Mouse (Mus musculus): ENCODE data around the gene Usp10.
A peak's percentile ranks its signal among the peaks of the same experiment; 100 is the strongest.

Gene Usp10

DNA sequence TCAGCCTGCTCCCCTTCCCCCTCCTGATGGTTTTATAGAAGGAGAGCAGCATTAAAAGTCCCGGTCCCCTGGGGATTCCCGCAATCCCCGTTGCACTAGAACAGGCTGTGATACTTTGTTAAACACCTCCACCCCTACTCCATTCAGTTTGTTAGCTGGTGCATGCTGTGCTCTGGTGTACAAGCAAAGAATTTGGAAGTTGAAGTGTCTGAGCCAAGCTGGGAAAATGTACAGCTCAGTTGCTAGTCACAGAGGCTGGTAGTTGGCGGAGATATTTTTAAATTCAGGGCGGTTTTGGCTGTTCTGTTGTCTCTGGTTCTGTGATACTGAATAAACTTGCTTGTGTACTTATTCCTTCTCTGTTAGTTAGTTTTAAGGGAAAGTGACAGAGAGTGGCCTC, 42.6 kb downstream of the Usp10 start:
- no peak for ATAC-seq (ENCODE audit: insufficient number of reproducible peaks, low FRiP score, low TSS enrichment)

GRCm38 (mm10) chr8:119955333-119955732, 45.2 kb downstream of the Usp10 start:
- ATAC-seq (ENCODE audit: insufficient number of reproducible peaks, low FRiP score, low TSS enrichment), result no peak

- ATAC-seq (ENCODE audit: insufficient number of reproducible peaks, low FRiP score, low TSS enrichment), result no peak
Observed at GRCm38 (mm10) chr8:119958076-119958475, 47.9 kb downstream of the Usp10 start.

- ATAC-seq (ENCODE audit: insufficient number of reproducible peaks, low FRiP score, low TSS enrichment), result peak; percentile 86
Observed at GRCm38 (mm10) chr8:119960531-119961104, 50.5 kb downstream of the Usp10 start.

DNA sequence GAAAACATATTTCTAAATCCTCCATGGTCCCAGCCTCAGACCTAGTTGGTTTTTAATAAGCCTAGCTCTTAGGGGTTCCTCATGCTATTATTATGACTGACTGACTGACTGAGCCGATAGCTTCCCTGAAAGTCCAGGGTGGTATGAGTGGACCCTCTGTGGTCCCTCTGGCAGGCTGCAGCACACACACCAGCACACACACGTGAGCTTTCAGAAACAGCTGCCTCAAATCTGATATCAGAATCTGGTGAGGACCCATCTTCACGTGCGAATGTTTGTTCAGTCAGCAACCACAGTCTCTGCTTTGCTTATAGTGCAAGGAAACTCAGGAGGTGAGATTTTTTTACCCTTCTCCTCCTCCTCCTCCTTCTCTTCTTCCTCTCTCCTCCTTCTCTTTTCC, 54.7 kb downstream of the Usp10 start:
- ATAC-seq (ENCODE audit: insufficient number of reproducible peaks, low FRiP score, low TSS enrichment), result no peak

DNA sequence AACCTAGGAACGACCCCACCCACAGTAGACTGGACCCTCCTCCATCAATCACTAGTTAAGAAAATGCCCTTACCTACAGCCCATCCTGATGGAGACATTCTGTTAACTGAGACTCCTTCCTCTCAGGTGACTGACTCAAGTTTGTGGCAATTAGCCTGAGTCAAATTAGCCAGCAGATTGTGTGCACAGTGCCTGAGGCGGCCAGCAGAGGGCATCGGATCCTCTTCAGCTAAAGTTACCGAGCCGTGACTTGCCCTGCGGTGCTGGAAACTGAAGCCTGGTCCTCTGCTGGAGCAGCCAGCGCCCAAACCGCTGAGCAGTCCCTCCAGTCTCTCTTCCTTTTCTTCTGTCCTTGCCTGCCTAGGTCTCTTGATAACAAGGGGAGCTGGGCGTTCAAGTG, 57.3 kb downstream of the Usp10 start:
- no peak for ATAC-seq (ENCODE audit: insufficient number of reproducible peaks, low FRiP score, low TSS enrichment)

DNA sequence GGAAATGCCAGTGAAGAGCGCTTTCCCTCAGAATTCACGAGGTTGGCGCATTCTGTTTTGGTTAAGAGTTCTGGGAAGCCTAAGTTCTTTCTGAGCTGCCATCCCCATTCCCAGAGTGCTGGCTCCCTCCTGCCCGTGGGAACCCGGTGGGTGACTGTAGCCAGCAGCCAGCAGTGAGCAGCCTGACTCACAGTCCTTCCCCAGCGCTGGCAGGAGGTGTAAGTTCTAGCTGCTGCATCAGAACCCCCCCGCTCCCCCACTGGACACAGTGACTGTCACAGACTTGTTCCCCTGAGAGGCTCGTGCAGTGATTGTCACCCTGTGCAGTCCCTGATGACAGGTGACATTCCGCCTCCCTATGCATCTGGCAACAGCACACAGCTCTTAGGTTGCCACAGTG, 60.0 kb downstream of the Usp10 start:
- no peak for ATAC-seq (ENCODE audit: insufficient number of reproducible peaks, low FRiP score, low TSS enrichment)

- ATAC-seq (ENCODE audit: insufficient number of reproducible peaks, low FRiP score, low TSS enrichment), result no peak
Observed at GRCm38 (mm10) chr8:119972558-119972957, 62.4 kb downstream of the Usp10 start.

- 0 out of 2 replicates have a peak, but pooled peaks have one; percentile 15 for ATAC-seq (ENCODE audit: insufficient number of reproducible peaks, low FRiP score, low TSS enrichment)
Observed at GRCm38 (mm10) chr8:119978770-119979381, 68.7 kb downstream of the Usp10 start.

DNA sequence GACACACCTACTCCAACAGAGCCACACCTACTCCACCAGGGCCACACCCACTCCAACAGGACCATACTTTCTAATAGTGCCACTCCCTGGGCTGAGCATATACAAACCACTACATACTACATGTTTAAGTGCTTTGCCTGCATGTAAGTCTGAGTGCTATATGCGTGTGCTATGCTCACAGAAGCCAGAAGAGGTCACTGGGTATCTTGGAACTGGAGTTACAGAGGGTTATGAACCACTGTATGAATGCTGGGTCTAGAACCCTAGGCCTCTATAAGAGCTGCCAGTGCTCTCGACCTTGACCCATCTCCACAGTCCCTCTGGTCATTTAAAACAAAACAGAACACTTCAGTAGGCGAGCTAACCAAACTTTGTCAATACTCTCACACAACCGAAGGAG, 71.1 kb downstream of the Usp10 start:
- ATAC-seq (ENCODE audit: insufficient number of reproducible peaks, low FRiP score, low TSS enrichment), result no peak

- ATAC-seq (ENCODE audit: insufficient number of reproducible peaks, low FRiP score, low TSS enrichment), result no peak
Observed at GRCm38 (mm10) chr8:119984085-119984484, 73.9 kb downstream of the Usp10 start.

- no peak for ATAC-seq (ENCODE audit: insufficient number of reproducible peaks, low FRiP score, low TSS enrichment)
Observed at GRCm38 (mm10) chr8:119986174-119986573, 76.0 kb downstream of the Usp10 start.

DNA sequence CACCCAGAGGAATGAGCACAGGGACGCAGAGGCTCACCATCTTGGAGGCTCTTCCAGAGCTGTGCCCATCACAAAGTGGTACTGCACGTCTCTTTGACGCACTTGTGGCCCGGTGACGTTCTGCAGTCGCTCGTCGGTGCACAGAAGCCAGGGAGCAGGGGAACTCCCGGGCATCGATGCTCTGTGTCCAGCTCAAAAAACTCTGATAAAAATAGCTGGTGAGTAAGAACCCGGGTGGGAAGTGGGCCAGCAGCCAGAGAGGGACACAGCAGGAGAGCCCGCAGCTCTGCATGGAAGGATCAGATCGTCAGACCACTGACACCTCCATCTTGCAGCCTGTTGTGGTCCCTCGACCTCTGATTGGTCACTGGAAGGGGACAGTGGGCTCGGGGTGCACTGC, 77.9 kb downstream of the Usp10 start:
- ATAC-seq (ENCODE audit: insufficient number of reproducible peaks, low FRiP score, low TSS enrichment), result no peak

DNA sequence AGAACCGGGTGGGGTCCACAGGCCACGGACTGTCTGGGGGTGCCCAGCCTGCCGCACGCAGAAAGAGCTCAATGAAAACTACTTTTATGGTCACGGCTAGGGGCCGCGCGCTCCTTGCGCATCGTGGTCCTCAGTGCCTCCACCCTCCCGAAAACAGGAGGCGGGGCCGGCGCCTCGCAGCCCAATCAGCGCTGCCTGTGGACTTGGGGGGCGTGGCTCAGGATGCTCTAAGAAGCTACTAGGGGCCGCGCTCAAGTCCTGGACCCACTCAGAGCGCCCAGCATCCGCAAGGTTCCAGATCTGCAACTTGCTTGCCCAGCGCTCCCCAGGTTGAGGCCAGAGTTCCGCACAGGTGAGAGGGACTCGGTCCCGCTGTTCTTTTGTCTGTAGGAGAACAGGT, 82.1 kb downstream of the Usp10 start, which contains the start of gene Crispld2:
TSS of gene Crispld2 (plus strand) at position 190 of the 400 bp plus-strand sequence.
- no peak for ATAC-seq (ENCODE audit: insufficient number of reproducible peaks, low FRiP score, low TSS enrichment)

DNA sequence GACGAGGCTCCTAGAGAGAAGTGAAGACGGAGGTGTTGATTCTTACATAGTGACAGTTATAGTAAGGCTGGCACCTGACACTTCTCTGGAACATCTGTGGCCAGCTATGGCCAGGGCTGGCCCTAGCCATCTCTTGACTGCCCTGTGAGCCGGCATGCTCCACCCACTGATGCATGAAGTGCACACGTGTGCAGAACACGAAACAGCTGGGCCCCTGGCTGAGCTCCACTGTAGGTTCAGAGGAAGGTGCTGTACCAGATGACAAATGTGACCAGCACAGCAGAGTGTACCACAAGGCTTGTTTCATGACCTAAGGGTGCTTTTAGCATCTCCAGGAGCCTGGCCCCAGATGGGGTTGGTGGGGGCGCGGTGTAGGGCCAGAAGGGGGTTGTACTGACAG, 84.0 kb downstream of the Usp10 start:
- ATAC-seq (ENCODE audit: insufficient number of reproducible peaks, low FRiP score, low TSS enrichment), result no peak

- ATAC-seq (ENCODE audit: insufficient number of reproducible peaks, low FRiP score, low TSS enrichment), result no peak
Observed at GRCm38 (mm10) chr8:119994556-119994955, 84.4 kb downstream of the Usp10 start.

DNA sequence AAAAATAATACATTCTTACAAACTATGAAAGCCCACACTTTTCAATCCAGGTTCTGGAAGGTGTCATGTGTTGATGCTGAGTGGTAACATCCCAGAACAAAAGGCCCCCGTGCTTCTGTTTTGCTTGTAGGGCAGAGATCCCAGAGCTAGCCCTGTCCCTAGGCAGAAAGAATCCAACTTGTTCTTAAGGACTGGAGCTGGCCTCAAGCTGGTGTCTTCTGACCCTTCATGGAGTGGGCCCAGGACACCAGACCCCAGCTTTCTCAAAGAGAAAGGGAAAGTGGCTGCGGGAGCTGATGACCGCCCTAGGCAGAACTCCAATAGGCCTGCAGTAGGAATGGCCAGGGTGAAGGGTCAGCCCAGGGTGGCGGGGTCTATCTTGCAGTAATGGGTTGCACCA, 87.1 kb downstream of the Usp10 start:
- ATAC-seq (ENCODE audit: insufficient number of reproducible peaks, low FRiP score, low TSS enrichment), result no peak

DNA sequence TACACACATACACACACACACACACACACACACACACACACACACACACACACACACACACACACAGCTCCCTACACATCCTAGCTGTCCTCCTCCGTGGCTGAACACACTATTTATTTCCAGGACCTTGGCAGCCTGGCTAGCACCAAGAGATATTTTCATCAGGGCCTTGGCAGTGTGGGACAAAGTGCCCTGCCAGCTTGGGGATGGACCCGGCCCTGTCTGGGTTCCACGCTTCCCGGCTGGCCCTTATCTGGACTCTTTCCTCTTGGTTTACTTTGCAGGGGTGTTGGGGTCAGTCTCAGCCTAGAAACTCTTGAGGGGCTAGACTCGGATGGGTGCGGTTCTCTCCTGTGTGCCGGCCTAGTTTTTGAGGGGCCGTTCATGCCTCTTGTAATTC, 90.3 kb downstream of the Usp10 start:
- no peak for ATAC-seq (ENCODE audit: insufficient number of reproducible peaks, low FRiP score, low TSS enrichment)

DNA sequence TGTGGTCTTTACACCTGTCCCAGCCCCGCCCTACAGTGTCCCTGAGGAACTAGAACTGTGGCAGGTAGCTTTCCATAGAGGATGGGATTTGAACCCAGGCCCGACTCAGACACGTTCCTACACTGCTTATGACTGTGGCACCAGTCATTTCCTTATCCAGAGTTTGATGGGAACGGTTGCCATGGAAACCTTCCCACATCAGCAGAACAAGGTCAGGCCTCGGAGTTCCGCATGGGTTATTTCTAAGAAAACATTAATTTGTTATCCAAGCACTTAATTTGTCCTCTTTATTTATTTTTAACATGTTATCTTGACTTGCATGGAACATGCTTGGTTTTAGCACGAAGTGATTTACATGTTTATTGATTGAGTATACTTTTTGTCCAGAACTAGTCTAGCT, 91.6 kb downstream of the Usp10 start:
- no peak for ATAC-seq (ENCODE audit: insufficient number of reproducible peaks, low FRiP score, low TSS enrichment)

DNA sequence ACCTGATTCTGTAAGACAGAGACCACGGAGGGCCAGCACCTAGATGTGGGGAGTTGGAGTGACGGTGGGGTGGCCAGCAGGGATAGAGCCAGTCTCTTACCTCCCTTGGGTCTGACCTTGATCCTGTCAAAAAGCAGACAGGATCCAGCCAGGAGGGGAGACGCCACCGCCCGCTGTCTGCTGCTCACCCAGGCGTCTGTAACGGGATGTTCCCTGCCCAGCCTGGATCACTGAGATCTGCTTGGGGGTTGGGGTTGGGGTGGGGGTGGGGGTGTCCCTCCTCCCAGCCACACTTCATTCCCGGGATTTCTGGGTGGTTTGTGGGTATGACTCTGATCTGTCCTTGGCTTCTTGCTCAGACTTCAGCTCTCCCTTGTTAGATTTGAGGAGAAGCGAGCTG, 92.2 kb downstream of the Usp10 start:
- no peak for ATAC-seq (ENCODE audit: insufficient number of reproducible peaks, low FRiP score, low TSS enrichment)

GRCm38 (mm10) chr8:120004154-120004702, 94.1 kb downstream of the Usp10 start:
- ATAC-seq (ENCODE audit: insufficient number of reproducible peaks, low FRiP score, low TSS enrichment), result no peak

GRCm38 (mm10) chr8:120004705-120005381, 94.7 kb downstream of the Usp10 start:
- no peak for ATAC-seq (ENCODE audit: insufficient number of reproducible peaks, low FRiP score, low TSS enrichment)

Measured in cerebellum, adult (tissue).